Mouse (Mus musculus) adrenal gland, adult 18-20 months (tissue): ENCODE data around the gene Nkx2-1. TPM values are rescaled to one million over a fixed set of nuclear protein-coding genes. Genes with fewer than 3 reads are reported as not detected.

ENCODE experiments used
- DNase-seq, 2 experiments: peaks; one replicate each; pipeline ENCODE4 v3.0.0; 2021 to 2022; ENCODE audit warnings: low spot score in 2 of 2
- total RNA-seq, 2 experiments: library from RNA; stranded (reverse); gene quantifications; 1 replicate in 1 of 2; 2 replicates in 1 of 2; pipeline ENCODE4 v1.2.3; 2021

Nkx2-1 gene
- total RNA-seq, 2 experiments from 2014 or later = not detected

GRCm38 (mm10) chr12:56524201-56524600, 12.5 kb downstream of the Nkx2-1 start:
- DNase-seq = no peak

- DNase-seq = no peak
Measured at GRCm38 (mm10) chr12:56522191-56522590, 14.5 kb downstream of the Nkx2-1 start.

GRCm38 (mm10) chr12:56521106-56521840, 15.4 kb downstream of the Nkx2-1 start:
- DNase-seq = no peak

- DNase-seq = no peak
Measured at GRCm38 (mm10) chr12:56520396-56521105, 16.2 kb downstream of the Nkx2-1 start.

GRCm38 (mm10) chr12:56519738-56520191, 16.9 kb downstream of the Nkx2-1 start:
- no peak for DNase-seq

GRCm38 (mm10) chr12:56519071-56519737, 17.5 kb downstream of the Nkx2-1 start:
- no peak for DNase-seq

GRCm38 (mm10) chr12:56518221-56518620, 18.5 kb downstream of the Nkx2-1 start:
- no peak for DNase-seq

GRCm38 (mm10) chr12:56514831-56515230, 21.9 kb downstream of the Nkx2-1 start:
- DNase-seq = no peak

GRCm38 (mm10) chr12:56508413-56508812, 28.3 kb downstream of the Nkx2-1 start:
- DNase-seq = no peak

GRCm38 (mm10) chr12:56487046-56487445, 49.7 kb downstream of the Nkx2-1 start:
- DNase-seq = no peak

- DNase-seq = no peak
Measured at GRCm38 (mm10) chr12:56482606-56483005, 54.1 kb downstream of the Nkx2-1 start.

Other genes starting within 250 kb of the Nkx2-1 start
- 10 to 100 TPM; 12.0 to 13.2 TPM for gene Mbip, start 191.0 kb downstream of the Nkx2-1 start, total RNA-seq
- gene Nkx2-9, start 76.4 kb upstream of the Nkx2-1 start, total RNA-seq = under 1 TPM; 0.50 to 0.54 TPM
- gene Pax9, start 154.9 kb upstream of the Nkx2-1 start, total RNA-seq = not detected